Mouse (Mus musculus) adrenal gland, postnatal 14 days (tissue): ENCODE data around the gene Tcf23. TPM values are rescaled to one million over a fixed set of nuclear protein-coding genes. Genes with fewer than 3 reads are reported as not detected.
A peak's percentile ranks its signal among the peaks of the same experiment; 100 is the strongest.

Experiments
- DNase-seq: peaks from one replicate; pipeline ENCODE4 v3.0.0; 2021; ENCODE audit warnings: mixed read lengths
- total RNA-seq: library from RNA; stranded (reverse); gene quantifications from 2 replicates; pipeline ENCODE4 v1.2.3, GENCODE M21; 2021

The Tcf23 gene
- total RNA-seq, 1 experiment from 2014 or later, result 1.1 TPM

DNA sequence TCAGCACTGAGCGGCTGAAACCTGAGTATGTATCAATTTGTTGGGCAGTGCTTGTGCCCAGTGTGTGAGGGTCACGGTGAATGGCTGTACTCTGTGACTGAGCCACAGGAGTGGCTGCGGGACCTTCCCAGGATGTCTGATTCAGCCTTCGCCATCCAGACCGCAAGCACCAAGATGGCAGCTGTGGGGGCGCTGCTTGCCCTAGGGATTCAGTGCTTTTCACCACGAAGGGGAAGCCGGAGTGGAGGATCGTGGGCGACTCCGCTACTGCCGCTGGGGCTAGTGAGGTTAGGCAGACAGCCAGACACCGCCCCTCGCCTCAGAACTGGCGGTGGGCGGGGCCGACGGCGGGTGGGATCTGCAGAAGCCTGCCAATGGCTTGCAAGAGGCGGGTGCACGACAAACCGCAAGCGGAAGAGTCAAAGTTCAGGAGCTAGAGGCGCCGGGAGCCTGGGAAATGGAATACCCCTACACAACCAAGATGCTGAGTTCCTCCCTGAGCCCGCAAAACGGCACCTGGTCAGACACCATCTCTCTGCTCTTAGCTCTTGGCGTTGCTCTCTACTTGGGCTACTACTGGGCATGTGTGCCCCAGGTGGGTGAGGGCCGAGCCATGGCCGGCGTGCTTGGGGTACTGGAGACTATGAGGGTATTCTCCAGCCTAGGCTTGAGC is 18.7 kb upstream of the Tcf23 start:
- DNase-seq, result peak; percentile 95

DNA sequence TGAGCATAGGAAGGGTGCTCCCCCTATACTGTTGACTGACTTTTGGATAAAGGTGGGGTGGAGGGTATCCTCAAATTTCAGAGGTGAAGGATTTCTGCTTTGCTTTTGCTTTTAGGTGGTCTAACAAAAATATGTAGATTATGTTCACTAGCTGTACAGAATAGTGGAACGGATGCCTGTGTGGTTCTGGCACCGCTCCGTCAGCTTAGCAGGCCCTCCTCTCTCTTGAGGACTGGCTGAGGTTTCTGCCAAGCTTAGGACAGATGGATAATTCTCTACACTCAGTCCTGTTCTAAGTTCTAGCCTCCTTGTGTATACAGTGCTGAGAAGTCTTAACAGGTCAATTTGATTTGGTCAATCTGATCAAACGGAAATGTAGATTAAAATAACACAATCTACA is 18.0 kb upstream of the Tcf23 start:
- no peak for DNase-seq

DNA sequence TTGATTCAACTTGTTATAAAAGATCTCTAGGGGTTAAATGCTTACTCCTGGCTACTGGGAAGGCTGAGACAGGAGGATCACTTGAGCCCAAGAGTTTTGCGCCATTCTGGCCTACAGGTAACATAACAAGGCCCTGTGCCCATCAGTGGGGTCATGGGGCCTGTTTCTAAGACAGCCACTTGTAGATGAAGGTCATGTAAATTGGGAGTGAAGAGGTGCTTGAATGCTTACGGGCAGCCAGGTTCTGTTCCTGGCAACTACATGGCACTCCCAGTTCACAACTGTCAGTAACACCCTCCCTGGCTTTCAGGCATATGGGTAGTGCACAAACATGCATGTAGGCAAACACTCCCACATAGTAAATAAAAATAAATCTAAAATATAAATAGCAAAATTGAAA is 17.5 kb upstream of the Tcf23 start:
- no peak for DNase-seq

DNA sequence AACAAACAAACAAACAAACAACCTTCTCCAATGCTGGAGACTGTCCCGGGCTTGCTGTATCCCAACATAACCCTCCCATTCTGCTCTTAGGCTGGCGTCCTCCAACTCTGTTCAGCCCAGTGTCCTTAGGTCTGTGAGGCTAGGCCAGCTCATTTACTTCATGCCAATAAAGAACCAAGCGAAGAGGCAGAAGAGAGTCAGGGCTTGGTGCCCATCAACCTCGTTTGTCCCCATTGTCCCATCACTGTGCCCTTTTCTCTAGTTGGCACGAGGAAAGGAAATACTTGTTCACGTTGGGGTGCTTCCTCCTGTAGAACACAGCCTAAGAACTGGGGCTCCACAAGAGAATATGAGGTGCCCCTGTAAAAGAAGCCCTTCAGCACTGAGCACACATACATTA is 16.8 kb upstream of the Tcf23 start:
- no peak for DNase-seq

GRCm38 (mm10) chr5:30952551-30952950 is 15.9 kb upstream of the Tcf23 start:
- peak; percentile 2 for DNase-seq

- no peak for DNase-seq
Measured at GRCm38 (mm10) chr5:30954065-30954464, 14.4 kb upstream of the Tcf23 start.

GRCm38 (mm10) chr5:30954556-30954955 is 13.9 kb upstream of the Tcf23 start:
- DNase-seq, result no peak

- DNase-seq, result no peak
Measured at GRCm38 (mm10) chr5:30955751-30956150, 12.7 kb upstream of the Tcf23 start.

GRCm38 (mm10) chr5:30957891-30958290 is 10.6 kb upstream of the Tcf23 start:
- DNase-seq, result peak; percentile 8

DNA sequence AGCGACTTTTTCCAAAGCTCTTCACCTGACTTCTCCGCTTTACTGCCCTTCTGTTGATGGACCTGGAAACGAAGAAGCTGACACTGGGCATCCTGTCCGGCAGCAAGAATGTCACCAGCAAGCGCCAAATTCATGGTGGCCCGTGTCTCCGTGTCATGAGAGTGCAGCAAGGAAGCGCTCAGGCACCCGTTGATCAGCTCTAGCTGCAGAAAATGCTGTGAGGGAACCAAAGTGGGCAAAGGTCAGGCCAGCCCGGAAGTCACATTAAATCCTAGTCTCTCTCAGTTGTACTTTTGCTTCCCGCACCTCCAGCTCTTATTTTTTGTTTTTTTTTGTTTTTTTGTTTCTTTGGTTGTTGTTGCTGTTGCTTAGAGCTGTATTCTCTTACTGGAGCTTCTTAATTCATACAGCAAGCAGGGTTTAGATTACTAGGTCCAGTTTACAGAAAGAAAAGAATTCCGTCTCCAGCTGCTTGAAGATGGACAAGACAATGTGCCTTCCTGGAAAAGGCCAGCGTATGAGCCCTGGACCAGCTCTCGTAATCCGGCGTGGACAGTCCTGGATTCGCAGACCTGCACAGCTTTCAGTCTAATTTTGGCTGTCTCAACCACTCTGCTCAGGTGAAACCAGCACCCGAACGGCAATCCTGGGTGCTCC is 9.1 kb upstream of the Tcf23 start:
- DNase-seq, result peak; percentile 36

- peak; percentile 99 for DNase-seq
Measured at GRCm38 (mm10) chr5:30959966-30960501, 8.4 kb upstream of the Tcf23 start, which contains the start of gene Preb. TSS of gene Preb (minus strand) at chr5:30960361.

DNA sequence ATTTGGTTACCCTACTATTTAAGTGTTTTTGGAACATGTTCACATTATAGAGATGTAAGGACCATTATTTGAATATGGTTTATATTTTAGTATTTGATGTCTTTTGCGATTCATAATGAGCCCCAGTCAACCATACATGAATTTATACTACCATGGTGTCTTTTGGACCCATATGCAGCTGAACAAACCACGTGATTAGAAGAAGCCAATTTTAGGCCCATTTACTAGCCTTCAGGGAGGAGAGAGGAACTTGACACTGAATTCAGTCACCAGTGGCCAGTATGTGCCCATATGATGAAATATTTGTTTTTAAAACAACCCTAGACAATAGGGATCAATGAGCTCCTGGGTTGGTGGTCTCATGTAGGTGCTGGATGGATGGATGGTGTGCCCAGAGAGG is 7.6 kb upstream of the Tcf23 start:
- DNase-seq, result no peak

DNA sequence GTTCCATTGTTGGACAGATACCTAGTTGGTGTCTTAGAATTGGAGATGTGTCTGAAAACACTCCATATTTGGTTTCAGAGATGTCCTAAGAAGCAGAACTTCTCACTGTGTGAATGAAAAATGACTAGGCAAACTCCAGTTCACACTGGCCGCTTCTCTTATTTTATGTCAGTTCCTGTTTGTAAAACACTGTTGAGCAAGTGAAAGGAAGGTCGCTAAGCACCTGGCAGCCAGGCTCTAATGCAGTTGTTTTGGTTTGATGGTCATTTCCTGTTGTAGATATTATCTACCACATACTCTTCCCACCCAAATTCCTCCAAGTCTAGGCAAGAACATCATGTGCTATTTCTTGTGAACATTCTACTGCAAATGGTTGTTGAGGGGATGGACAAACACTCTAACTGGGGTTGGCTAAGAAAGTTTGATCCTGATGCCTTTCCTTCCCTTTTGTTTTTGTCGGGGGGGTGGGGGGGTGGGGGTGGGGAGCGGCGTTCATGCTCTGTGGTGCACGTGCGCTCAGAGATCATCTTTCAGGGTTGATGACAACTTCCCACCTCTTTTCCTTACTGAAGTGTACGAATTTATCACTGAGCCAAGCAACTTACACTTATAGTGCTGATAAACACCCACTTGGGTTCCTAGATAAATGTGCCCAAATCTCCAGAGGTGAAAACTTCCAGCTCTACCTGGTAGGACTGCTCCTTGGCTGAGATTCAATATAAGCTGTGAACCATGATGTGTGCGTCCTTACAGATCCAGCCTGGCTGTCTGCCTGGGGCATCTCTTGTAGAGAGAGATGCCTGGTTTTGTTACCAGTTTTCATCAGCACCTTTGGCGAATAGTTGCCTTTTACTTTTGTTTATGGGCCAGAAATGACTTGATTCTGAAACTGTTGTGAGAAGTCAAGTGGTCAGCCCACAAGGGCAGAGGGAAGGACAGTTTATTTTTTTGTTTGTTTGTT is 6.6 kb upstream of the Tcf23 start:
- no peak for DNase-seq

- DNase-seq, result no peak
Measured at GRCm38 (mm10) chr5:30963916-30964315, 4.5 kb upstream of the Tcf23 start.

GRCm38 (mm10) chr5:30966189-30966588 is 2.3 kb upstream of the Tcf23 start:
- no peak for DNase-seq

DNA sequence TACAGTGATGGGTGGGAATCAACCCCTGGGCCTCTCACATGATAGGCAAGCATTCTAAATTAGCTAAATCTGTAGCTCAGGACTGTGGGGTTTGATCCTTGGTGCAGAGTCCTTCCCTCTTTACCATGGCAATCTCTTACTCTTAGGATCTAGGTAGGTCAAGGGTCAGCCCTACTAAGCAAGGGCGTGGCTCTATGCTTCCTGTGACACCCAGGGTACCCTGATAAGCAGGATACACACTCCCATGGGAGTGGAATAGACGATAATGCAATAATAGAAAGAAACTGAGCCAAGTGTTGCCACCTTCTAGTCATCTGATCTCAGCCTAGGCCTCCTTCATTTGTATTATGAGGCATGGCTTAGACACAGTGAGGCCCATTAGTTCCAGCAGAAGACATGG is 978 bp downstream of the Tcf23 start:
- no peak for DNase-seq

DNA sequence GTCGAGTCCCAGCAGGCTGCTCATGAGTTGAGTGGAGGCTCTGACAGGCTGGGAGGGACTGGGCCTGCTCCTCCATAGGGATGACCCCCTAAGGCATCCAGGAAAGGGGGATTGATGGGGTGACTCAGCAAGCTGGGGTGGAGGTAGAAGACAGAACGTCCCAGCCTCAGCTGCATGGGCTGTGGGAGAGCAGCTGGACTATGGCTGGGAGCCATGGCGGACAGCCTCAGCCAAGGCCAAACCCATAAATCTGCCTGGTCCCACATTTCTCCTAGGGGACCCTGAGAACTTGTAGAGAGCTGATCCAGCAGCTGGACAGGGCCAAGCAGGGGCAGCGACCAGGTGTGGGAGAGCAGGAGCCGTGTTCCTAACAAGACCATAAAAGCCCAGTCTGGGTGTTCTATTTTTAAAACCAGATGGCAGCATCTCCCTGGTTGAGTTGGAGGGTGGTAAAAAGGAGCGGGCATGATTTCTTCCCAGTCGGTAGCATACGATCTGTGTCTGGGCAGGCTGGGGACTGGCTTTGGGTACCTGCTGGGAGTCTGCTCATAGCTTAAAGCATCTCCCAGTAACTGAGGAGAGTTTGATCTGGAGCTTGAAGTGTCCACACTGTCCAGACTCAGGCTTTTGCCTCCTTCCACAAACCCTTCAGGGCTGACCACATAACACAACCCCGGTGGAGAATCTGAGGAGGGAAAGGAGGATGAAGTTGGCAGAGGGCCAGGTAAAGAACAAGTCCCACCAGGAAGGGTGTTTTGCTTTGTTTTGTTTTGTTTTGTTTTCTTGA is 6.6 kb downstream of the Tcf23 start:
- DNase-seq, result peak; percentile 74

DNA sequence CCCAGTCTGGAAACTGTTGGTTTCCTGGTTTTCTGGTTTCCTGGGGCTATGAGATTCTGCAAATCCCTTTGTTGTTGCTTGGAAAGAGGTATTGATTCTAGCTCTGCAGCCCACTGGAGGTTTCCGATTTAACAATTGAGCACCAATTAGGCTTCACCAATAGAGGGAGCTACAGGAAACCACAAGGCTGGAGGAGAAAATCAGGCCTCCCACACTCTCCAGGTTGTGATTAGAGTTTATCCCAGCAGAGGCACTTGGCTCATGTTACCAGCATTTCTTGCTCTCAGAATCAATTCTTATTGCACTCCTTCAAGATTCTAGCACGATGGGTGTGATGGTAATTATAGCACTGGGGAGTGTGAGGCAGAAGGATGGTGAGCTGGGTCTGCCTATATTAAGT is 13.9 kb downstream of the Tcf23 start:
- DNase-seq, result peak; percentile 43

DNA sequence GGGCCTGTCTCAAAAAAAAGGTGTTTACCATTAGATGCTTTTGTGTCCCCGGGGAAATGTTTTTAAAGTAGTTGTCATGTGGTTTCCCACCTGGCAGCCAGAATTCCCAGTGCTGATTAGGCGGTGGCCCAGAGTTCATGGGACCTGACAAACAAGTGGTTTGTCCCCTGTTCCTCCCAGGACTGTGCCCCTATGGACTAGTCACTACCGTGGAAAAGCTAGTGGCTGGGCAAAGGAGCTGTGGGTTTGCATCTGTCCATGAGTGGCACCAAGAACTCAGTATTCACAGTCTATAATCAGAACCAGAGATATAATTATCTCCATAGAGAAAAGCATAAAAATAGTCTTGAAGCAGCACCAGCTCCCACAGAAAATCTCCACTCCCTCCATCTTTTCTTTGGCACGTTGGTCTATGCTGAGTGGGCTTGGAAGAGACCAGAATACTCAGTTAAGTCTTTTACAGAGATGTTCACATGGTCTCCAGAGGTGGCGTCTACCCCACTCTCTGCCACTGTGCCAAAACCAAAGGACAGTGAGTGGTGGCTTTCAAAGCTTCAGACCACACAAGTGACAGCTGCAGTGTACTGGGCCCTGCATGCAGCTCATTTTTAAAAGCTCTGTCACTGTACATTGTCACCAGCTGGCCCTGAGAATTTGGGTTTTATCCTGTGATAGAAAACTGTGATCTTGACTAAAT is 24.7 kb downstream of the Tcf23 start:
- DNase-seq, result no peak

DNA sequence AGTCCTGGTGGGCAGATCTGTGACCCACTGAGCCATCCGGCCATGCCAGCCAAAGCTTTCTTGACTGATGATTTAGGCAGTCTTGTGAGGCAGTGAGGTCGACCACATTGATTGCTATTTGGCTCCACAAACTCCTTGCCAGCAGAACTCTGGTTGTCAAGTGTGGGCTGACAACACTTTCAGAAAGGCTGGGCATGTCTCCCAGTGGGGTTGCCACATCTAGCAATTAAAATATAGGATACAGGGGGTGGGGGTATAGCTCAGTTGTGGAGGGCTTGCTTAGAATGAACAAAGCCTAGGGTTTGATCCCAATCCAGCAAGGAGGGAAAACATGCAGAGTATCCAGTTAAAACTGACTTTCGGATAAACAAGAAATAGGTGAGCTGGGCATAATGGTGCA is 25.6 kb downstream of the Tcf23 start:
- no peak for DNase-seq
